Mouse (Mus musculus): ENCODE measurements around the gene Casp4. TPM values are rescaled to one million over a fixed set of nuclear protein-coding genes. Genes with fewer than 3 reads are reported as not detected.

The Casp4 gene
- polyA plus RNA-seq (2014; fragmentation: Nextera tagmentation; extraction: Ambion mirVana), result 0.58 TPM in 1 of 2 replicates, not detected in the other

GRCm38 (mm10) chr9:5308561-5308960 lies at the start of gene Casp4:
Gene Casp4, plus strand, starts transcription at chr9:5308828.
- H3K4me1 ChIP-seq (ENCODE audit: control insufficient read depth, insufficient read depth, low read length), result no peaks in the 10 kb centered on the region
- H3K27me3 ChIP-seq (ENCODE audit: control insufficient read depth, insufficient read depth, low read length), result no peaks in the 10 kb centered on the region
- H3K9ac ChIP-seq (replicated peaks; ENCODE audit: low read length), result no peak within 1 kb of the TSS
- no peak within 1 kb of the TSS for H3K27ac ChIP-seq (replicated peaks; ENCODE audit: low read depth, low read length)
- DNase-seq (no peak), ATAC-seq (ENCODE audit: low FRiP score, low TSS enrichment) (no peak)
- no peaks in the 10 kb centered on the region for H3K36me3 ChIP-seq (ENCODE audit: control insufficient read depth, insufficient read depth, low read length)
- no peak within 1 kb of the TSS for H3K4me2 ChIP-seq (ENCODE audit: low read length)
- 75% methylated on average over 5 of the region's 5 CpGs for WGBS
- no peaks in the 10 kb centered on the region for H3K9me3 ChIP-seq (ENCODE audit: control insufficient read depth, low read length)
- no peak within 1 kb of the TSS for H3K4me3 ChIP-seq (replicated peaks; ENCODE audit: low read depth, low read length)

- 76% methylated on average over 2 of the region's 2 CpGs for WGBS
- DNase-seq, result no peak
- Histone ChIP-seq H3K4me1 (ENCODE audit: control insufficient read depth, insufficient read depth, low read length) (no peaks in the 10 kb centered on the region), H3K4me2 (ENCODE audit: low read length) (no peak overlapping the region), H3K27ac (replicated peaks; ENCODE audit: low read depth, low read length) (no peak overlapping the region), H3K9me3 (ENCODE audit: control insufficient read depth, low read length) (no peaks in the 10 kb centered on the region), H3K36me3 (ENCODE audit: control insufficient read depth, insufficient read depth, low read length) (no peaks in the 10 kb centered on the region), H3K27me3 (ENCODE audit: control insufficient read depth, insufficient read depth, low read length) (no peaks in the 10 kb centered on the region), H3K9ac (replicated peaks; ENCODE audit: low read length) (no peak overlapping the region), H3K4me3 (replicated peaks; ENCODE audit: low read depth, low read length) (no peak overlapping the region)
- ATAC-seq (ENCODE audit: low FRiP score, low TSS enrichment), result no peak
Measured at GRCm38 (mm10) chr9:5263951-5264475, 44.6 kb upstream of the Casp4 start.

GRCm38 (mm10) chr9:5270274-5270673 lies 38.4 kb upstream of the Casp4 start:
- 95% methylated on average over 2 of the region's 2 CpGs for WGBS
- H3K4me2 ChIP-seq (ENCODE audit: low read length), result no peak overlapping the region
- no peaks in the 10 kb centered on the region for H3K4me1 ChIP-seq (ENCODE audit: control insufficient read depth, insufficient read depth, low read length)
- no peak overlapping the region for H3K4me3 ChIP-seq (replicated peaks; ENCODE audit: low read depth, low read length)
- H3K9ac ChIP-seq (replicated peaks; ENCODE audit: low read length), result no peak overlapping the region
- no peaks in the 10 kb centered on the region for H3K9me3 ChIP-seq (ENCODE audit: control insufficient read depth, low read length)
- H3K27me3 ChIP-seq (ENCODE audit: control insufficient read depth, insufficient read depth, low read length), result no peaks in the 10 kb centered on the region
- no peak for ATAC-seq (ENCODE audit: low FRiP score, low TSS enrichment)
- H3K27ac ChIP-seq (replicated peaks; ENCODE audit: low read depth, low read length), result no peak overlapping the region
- no peak for DNase-seq
- H3K36me3 ChIP-seq (ENCODE audit: control insufficient read depth, insufficient read depth, low read length), result no peaks in the 10 kb centered on the region

- Histone ChIP-seq H3K4me2 (ENCODE audit: low read length) (no peak overlapping the region), H3K4me3 (replicated peaks; ENCODE audit: low read depth, low read length) (no peak overlapping the region), H3K9ac (replicated peaks; ENCODE audit: low read length) (no peak overlapping the region), H3K36me3 (ENCODE audit: control insufficient read depth, insufficient read depth, low read length) (no peaks in the 10 kb centered on the region), H3K4me1 (ENCODE audit: control insufficient read depth, insufficient read depth, low read length) (no peaks in the 10 kb centered on the region), H3K27ac (replicated peaks; ENCODE audit: low read depth, low read length) (no peak overlapping the region), H3K27me3 (ENCODE audit: control insufficient read depth, insufficient read depth, low read length) (no peaks in the 10 kb centered on the region), H3K9me3 (ENCODE audit: control insufficient read depth, low read length) (no peaks in the 10 kb centered on the region)
- 87% methylated on average over 1 of the region's 1 CpGs for WGBS
- ATAC-seq (ENCODE audit: low FRiP score, low TSS enrichment) (no peak), DNase-seq (no peak)
Measured at GRCm38 (mm10) chr9:5270884-5271283, 37.7 kb upstream of the Casp4 start.

- no peak overlapping the region for H3K27ac ChIP-seq (replicated peaks; ENCODE audit: low read depth, low read length)
- no peak overlapping the region for H3K9ac ChIP-seq (replicated peaks; ENCODE audit: low read length)
- 92% methylated on average over 6 of the region's 6 CpGs for WGBS
- DNase-seq, result no peak
- no peak for ATAC-seq (ENCODE audit: low FRiP score, low TSS enrichment)
- H3K4me1 ChIP-seq (ENCODE audit: control insufficient read depth, insufficient read depth, low read length), result no peaks in the 10 kb centered on the region
- H3K27me3 ChIP-seq (ENCODE audit: control insufficient read depth, insufficient read depth, low read length), result no peaks in the 10 kb centered on the region
- H3K36me3 ChIP-seq (ENCODE audit: control insufficient read depth, insufficient read depth, low read length), result no peaks in the 10 kb centered on the region
- no peak overlapping the region for H3K4me3 ChIP-seq (replicated peaks; ENCODE audit: low read depth, low read length)
- no peak overlapping the region for H3K4me2 ChIP-seq (ENCODE audit: low read length)
- H3K9me3 ChIP-seq (ENCODE audit: control insufficient read depth, low read length), result no peaks in the 10 kb centered on the region
Measured at GRCm38 (mm10) chr9:5271334-5271845, 37.2 kb upstream of the Casp4 start.

GRCm38 (mm10) chr9:5286071-5286470 lies 22.6 kb upstream of the Casp4 start:
- Histone ChIP-seq H3K9ac (replicated peaks; ENCODE audit: low read length) (no peak overlapping the region), H3K9me3 (ENCODE audit: control insufficient read depth, low read length) (no peaks in the 10 kb centered on the region), H3K36me3 (ENCODE audit: control insufficient read depth, insufficient read depth, low read length) (no peaks in the 10 kb centered on the region), H3K27ac (replicated peaks; ENCODE audit: low read depth, low read length) (no peak overlapping the region), H3K4me2 (ENCODE audit: low read length) (no peak overlapping the region), H3K27me3 (ENCODE audit: control insufficient read depth, insufficient read depth, low read length) (no peaks in the 10 kb centered on the region), H3K4me3 (replicated peaks; ENCODE audit: low read depth, low read length) (no peak overlapping the region), H3K4me1 (ENCODE audit: control insufficient read depth, insufficient read depth, low read length) (no peaks in the 10 kb centered on the region)
- no peak for DNase-seq
- ATAC-seq (ENCODE audit: low FRiP score, low TSS enrichment), result no peak
- 95% methylated on average over 2 of the region's 2 CpGs for WGBS

GRCm38 (mm10) chr9:5286597-5286996 lies 22.0 kb upstream of the Casp4 start:
- H3K27me3 ChIP-seq (ENCODE audit: control insufficient read depth, insufficient read depth, low read length), result no peaks in the 10 kb centered on the region
- H3K4me2 ChIP-seq (ENCODE audit: low read length), result no peak overlapping the region
- DNase-seq (no peak), ATAC-seq (ENCODE audit: low FRiP score, low TSS enrichment) (no peak)
- H3K4me3 ChIP-seq (replicated peaks; ENCODE audit: low read depth, low read length), result no peak overlapping the region
- no peaks in the 10 kb centered on the region for H3K9me3 ChIP-seq (ENCODE audit: control insufficient read depth, low read length)
- no peaks in the 10 kb centered on the region for H3K4me1 ChIP-seq (ENCODE audit: control insufficient read depth, insufficient read depth, low read length)
- H3K9ac ChIP-seq (replicated peaks; ENCODE audit: low read length), result no peak overlapping the region
- no peak overlapping the region for H3K27ac ChIP-seq (replicated peaks; ENCODE audit: low read depth, low read length)
- no peaks in the 10 kb centered on the region for H3K36me3 ChIP-seq (ENCODE audit: control insufficient read depth, insufficient read depth, low read length)

- H3K9me3 ChIP-seq (ENCODE audit: control insufficient read depth, low read length), result no peaks in the 10 kb centered on the region
- H3K4me3 ChIP-seq (replicated peaks; ENCODE audit: low read depth, low read length), result no peak overlapping the region
- ATAC-seq (ENCODE audit: low FRiP score, low TSS enrichment) (no peak), DNase-seq (no peak)
- H3K9ac ChIP-seq (replicated peaks; ENCODE audit: low read length), result no peak overlapping the region
- H3K36me3 ChIP-seq (ENCODE audit: control insufficient read depth, insufficient read depth, low read length), result no peaks in the 10 kb centered on the region
- no peaks in the 10 kb centered on the region for H3K27me3 ChIP-seq (ENCODE audit: control insufficient read depth, insufficient read depth, low read length)
- H3K27ac ChIP-seq (replicated peaks; ENCODE audit: low read depth, low read length), result no peak overlapping the region
- WGBS, result 80% methylated on average over 2 of the region's 2 CpGs
- H3K4me2 ChIP-seq (ENCODE audit: low read length), result no peak overlapping the region
- no peaks in the 10 kb centered on the region for H3K4me1 ChIP-seq (ENCODE audit: control insufficient read depth, insufficient read depth, low read length)
Measured at GRCm38 (mm10) chr9:5296354-5297237, 12.0 kb upstream of the Casp4 start.

Measured in midbrain, embryonic 14.5 days (tissue).